Mouse (Mus musculus) brown adipose tissue, adult 24 weeks (tissue): Measurements from ENCODE around the gene H2al1i. TPM values are rescaled to one million over a fixed set of nuclear protein-coding genes. Genes with fewer than 3 reads are reported as not detected.
"Not testable (repeated sequence)": the region's sequence is repeated elsewhere in the genome, so short reads cannot be mapped to it uniquely, and the experiment has no call there.

Experiments
- H3K27ac ChIP-seq: fragments of 200-500 bp; replicated peaks from 2 replicates; pipeline ENCODE4 v1.5.1; 2012; ENCODE audit warnings: low read depth, mild to moderate bottlenecking, low read length
- H3K4me1 ChIP-seq: fragments of 200-500 bp; 2 replicates; pipeline ENCODE4 v1.6.1; 2012; ENCODE audit warnings: low read length, mixed read lengths; ENCODE audit not compliant: control insufficient read depth, insufficient read depth, insufficient read length
- H3K4me3 ChIP-seq: fragments of 200-500 bp; 2 replicates; pipeline ENCODE4 v1.5.1; 2012; ENCODE audit warnings: low read depth, mild to moderate bottlenecking, low read length, moderate library complexity; ENCODE audit not compliant: insufficient read depth
- polyA plus RNA-seq: library from polyadenylated mRNA; stranded (reverse); fragments of >200 nt; gene quantifications from 2 replicates; pipeline ENCODE4 v1.2.4, GENCODE M21; 2012; ENCODE audit not compliant: missing spikeins, insufficient read depth, insufficient read length

H2al1i gene
- polyA plus RNA-seq = not detected in 2 replicates

DNA sequence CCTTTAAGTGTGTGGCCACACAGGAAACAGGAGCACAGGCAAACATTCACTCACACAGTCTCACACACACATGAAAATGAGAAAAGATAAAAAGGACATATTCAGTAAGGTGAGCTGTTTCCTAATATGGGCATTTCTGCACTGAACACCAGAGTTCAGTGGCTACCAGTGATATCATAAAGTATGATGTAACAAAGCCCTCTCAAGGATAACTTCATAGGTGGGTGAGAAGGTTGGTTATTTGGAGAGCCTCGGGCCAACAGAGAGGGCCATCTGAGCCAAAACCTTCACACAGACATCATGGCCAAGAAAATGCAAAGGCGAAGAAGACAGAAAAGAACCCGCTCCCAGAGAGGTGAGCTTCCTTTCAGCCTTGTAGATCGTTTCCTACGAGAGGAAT, at the start of gene H2al1i:
TSS of gene H2al1i (plus strand) at position 301 of the 400 bp plus-strand sequence.
- H3K4me1 ChIP-seq, H3K27ac ChIP-seq, H3K4me3 ChIP-seq: not testable (repeated sequence)

DNA sequence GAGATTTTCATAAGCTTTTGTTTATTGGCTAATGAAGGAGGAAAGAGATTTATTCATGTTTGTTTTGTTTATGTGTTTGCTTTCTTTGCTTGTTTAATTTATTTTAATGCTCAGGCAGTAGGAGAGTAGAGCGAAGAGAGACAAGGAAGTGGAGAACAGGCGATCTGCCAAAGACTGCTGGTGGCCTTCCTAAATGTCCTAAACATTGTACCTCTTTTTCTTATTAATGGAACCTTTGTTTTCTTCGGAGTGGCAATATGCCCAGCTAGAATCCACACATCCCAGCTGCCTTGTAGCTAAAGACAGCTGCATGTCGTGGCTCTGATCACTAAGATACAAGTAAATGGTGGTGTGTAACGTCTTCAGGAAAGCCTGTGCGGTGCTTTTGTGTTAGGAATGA, 47.4 kb upstream of the H2al1i start:
- Histone ChIP-seq H3K4me1 (no peaks in the 10 kb centered on the region), H3K27ac (no peak overlapping the region), H3K4me3 (no peak overlapping the region)

DNA sequence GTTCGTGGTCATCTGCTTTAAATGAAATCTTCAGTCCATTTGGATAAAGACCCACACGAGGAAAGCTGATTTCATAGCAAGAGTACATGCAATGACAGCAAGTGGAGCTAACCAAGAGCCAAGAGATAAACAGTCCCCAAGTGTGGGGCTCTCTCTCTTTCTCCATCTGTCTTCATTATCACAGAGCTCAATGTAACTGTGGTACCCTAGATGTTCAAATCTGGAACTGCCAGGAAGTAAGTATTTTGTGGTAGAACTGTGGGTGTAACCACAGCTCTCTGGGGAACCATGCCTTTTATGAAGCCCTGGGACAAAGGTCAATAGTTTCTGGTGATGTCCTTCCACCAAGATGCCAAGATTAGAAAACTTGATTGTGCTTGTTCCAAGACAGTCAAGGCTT, 43.7 kb upstream of the H2al1i start:
- no peak overlapping the region for H3K4me3 ChIP-seq
- H3K27ac ChIP-seq = no peak overlapping the region
- H3K4me1 ChIP-seq = no peaks in the 10 kb centered on the region

DNA sequence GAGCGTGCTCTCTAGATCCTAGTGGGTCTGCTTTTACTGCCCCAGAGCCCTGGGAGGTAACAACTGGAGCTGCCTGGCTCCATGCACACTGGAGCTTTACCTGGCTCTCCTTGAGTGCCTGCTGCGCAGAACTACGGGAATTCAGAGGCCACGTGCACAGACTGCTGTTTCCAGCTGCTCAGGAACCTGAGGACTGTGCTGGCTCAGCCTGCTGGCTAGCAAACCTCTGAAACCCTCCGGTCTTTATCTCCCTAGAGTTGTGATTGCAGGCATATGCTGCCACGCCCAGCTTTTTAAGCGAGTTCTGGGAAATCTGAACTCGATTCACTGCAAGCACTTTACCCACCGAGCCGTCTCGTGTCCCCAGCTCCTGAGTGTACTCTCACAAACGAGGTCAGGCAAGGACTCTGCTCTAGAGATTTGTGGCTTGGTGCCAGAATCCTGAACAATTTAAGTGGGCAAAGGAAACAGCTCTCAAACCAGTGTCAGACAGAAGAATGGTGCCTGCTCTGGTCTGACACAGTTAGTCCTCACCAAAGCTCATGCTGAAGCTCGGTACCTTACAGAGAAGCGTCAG, 36.1 kb upstream of the H2al1i start:
- Histone ChIP-seq H3K4me3 (no peak overlapping the region), H3K4me1 (no peaks in the 10 kb centered on the region), H3K27ac (no peak overlapping the region)

DNA sequence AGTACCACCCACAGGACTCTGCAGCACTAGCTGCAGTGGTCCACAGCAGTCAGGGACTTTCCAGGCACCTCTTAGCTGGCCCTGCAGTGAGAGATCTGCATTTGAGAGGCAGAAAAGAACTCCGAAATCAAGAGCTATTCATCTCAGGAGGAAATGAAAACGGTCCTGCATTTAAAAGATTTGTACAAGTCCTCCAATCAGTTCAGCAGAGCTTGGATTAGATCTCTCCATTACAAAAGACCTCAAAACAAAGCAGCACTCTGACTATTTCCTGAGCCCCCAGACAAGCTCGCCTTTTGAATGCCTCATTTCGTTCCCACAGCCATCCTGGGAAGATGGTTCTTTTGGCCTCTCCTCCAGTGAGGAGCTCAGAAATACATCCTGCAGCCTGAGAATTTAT, 35.2 kb upstream of the H2al1i start:
- H3K27ac ChIP-seq = no peak overlapping the region
- no peak overlapping the region for H3K4me3 ChIP-seq
- H3K4me1 ChIP-seq = no peaks in the 10 kb centered on the region

DNA sequence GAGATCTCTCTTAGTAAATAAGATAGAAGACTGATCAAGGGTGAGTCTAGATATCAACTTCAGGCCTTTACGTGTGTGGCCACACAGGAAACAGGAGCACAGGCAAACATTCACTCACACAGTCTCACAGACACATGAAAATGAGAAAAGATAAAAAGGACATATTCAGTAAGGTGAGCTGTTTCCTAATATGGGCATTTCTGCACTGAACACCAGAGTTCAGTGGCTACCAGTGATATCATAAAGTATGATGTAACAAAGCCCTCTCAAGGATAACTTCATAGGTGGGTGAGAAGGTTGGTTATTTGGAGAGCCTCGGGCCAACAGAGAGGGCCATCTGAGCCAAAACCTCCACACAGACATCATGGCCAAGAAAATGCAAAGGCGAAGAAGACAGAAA, 25.5 kb upstream of the H2al1i start, which contains the start of gene H2al1a:
TSS of gene H2al1a (plus strand) at position 301 of the 400 bp plus-strand sequence.
- not testable (repeated sequence) for H3K4me3 ChIP-seq, H3K27ac ChIP-seq, H3K4me1 ChIP-seq

DNA sequence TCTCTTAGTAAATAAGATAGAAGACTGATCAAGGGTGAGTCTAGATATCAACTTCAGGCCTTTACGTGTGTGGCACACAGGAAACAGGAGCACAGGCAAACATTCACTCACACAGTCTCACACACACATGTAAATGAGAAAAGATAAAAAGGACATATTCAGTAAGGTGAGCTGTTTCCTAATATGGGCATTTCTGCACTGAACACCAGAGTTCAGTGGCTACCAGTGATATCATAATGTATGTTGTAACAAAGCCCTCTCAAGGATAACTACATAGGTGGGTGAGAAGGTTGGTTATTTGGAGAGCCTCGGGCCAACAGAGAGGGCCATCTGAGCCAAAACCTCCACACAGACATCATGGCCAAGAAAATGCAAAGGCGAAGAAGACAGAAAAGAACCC, 22.3 kb upstream of the H2al1i start, which contains the start of gene H2al1b:
TSS of gene H2al1b (plus strand) at position 301 of the 400 bp plus-strand sequence.
- H3K27ac ChIP-seq, H3K4me3 ChIP-seq: not testable (repeated sequence)

DNA sequence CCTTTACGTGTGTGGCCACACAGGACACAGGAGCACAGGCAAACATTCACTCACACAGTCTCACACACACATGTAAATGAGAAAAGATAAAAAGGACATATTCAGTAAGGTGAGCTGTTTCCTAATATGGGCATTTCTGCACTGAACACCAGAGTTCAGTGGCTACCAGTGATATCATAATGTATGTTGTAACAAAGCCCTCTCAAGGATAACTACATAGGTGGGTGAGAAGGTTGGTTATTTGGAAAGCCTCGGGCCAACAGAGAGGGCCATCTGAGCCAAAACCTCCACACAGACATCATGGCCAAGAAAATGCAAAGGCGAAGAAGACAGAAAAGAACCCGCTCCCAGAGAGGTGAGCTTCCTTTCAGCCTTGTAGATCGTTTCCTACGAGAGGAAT, 19.1 kb upstream of the H2al1i start, which contains the start of gene H2al1c:
TSS of gene H2al1c (plus strand) at position 301 of the 400 bp plus-strand sequence.
- H3K4me1 ChIP-seq, H3K27ac ChIP-seq, H3K4me3 ChIP-seq: not testable (repeated sequence)

More for the DNA sequence above, 22.3 kb upstream of the H2al1i start, which contains the start of gene H2al1b:
- not testable (repeated sequence) for H3K4me1 ChIP-seq

DNA sequence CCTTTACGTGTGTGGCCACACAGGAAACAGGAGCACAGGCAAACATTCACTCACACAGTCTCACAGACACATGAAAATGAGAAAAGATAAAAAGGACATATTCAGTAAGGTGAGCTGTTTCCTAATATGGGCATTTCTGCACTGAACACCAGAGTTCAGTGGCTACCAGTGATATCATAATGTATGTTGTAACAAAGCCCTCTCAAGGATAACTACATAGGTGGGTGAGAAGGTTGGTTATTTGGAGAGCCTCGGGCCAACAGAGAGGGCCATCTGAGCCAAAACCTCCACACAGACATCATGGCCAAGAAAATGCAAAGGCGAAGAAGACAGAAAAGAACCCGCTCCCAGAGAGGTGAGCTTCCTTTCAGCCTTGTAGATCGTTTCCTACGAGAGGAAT, 15.9 kb upstream of the H2al1i start, which contains the start of gene H2al1d:
TSS of gene H2al1d (plus strand) at position 301 of the 400 bp plus-strand sequence.
- H3K4me1 ChIP-seq, H3K4me3 ChIP-seq, H3K27ac ChIP-seq: not testable (repeated sequence)

DNA sequence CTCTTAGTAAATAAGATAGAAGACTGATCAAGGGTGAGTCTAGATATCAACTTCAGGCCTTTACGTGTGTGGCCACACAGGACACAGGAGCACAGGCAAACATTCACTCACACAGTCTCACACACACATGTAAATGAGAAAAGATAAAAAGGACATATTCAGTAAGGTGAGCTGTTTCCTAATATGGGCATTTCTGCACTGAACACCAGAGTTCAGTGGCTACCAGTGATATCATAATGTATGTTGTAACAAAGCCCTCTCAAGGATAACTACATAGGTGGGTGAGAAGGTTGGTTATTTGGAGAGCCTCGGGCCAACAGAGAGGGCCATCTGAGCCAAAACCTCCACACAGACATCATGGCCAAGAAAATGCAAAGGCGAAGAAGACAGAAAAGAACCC, 12.8 kb upstream of the H2al1i start, which contains the start of gene H2al1e:
TSS of gene H2al1e (plus strand) at position 301 of the 400 bp plus-strand sequence.
- H3K27ac ChIP-seq, H3K4me3 ChIP-seq, H3K4me1 ChIP-seq: not testable (repeated sequence)

DNA sequence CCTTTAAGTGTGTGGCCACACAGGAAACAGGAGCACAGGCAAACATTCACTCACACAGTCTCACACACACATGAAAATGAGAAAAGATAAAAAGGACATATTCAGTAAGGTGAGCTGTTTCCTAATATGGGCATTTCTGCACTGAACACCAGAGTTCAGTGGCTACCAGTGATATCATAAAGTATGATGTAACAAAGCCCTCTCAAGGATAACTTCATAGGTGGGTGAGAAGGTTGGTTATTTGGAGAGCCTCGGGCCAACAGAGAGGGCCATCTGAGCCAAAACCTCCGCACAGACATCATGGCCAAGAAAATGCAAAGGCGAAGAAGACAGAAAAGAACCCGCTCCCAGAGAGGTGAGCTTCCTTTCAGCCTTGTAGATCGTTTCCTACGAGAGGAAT, 9.6 kb upstream of the H2al1i start, which contains the start of gene H2al1f:
TSS of gene H2al1f (plus strand) at position 301 of the 400 bp plus-strand sequence.
- not testable (repeated sequence) for H3K4me1 ChIP-seq, H3K4me3 ChIP-seq, H3K27ac ChIP-seq

DNA sequence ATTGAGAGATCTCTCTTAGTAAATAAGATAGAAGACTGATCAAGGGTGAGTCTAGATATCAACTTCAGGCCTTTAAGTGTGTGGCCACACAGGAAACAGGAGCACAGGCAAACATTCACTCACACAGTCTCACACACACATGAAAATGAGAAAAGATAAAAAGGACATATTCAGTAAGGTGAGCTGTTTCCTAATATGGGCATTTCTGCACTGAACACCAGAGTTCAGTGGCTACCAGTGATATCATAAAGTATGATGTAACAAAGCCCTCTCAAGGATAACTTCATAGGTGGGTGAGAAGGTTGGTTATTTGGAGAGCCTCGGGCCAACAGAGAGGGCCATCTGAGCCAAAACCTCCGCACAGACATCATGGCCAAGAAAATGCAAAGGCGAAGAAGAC, 6.5 kb upstream of the H2al1i start, which contains the start of gene H2al1g:
TSS of gene H2al1g (plus strand) at position 301 of the 400 bp plus-strand sequence.
- not testable (repeated sequence) for H3K27ac ChIP-seq, H3K4me1 ChIP-seq, H3K4me3 ChIP-seq

DNA sequence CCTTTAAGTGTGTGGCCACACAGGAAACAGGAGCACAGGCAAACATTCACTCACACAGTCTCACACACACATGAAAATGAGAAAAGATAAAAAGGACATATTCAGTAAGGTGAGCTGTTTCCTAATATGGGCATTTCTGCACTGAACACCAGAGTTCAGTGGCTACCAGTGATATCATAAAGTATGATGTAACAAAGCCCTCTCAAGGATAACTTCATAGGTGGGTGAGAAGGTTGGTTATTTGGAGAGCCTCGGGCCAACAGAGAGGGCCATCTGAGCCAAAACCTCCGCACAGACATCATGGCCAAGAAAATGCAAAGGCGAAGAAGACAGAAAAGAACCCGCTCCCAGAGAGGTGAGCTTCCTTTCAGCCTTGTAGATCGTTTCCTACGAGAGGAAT, 3.3 kb upstream of the H2al1i start, which contains the start of gene H2al1h:
TSS of gene H2al1h (plus strand) at position 301 of the 400 bp plus-strand sequence.
- H3K27ac ChIP-seq, H3K4me3 ChIP-seq, H3K4me1 ChIP-seq: not testable (repeated sequence)

DNA sequence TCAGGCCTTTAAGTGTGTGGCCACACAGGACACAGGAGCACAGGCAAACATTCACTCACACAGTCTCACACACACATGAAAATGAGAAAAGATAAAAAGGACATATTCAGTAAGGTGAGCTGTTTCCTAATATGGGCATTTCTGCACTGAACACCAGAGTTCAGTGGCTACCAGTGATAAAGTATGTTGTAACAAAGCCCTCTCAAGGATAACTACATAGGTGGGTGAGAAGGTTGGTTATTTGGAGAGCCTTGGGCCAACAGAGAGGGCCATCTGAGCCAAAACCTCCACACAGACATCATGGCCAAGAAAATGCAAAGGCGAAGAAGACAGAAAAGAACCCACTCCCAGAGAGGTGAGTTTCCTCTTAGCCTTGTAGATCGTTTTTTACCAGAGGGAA, 3.1 kb downstream of the H2al1i start, which contains the start of gene H2al1j:
TSS of gene H2al1j (plus strand) at position 301 of the 400 bp plus-strand sequence.
- not testable (repeated sequence) for H3K4me3 ChIP-seq, H3K4me1 ChIP-seq, H3K27ac ChIP-seq

DNA sequence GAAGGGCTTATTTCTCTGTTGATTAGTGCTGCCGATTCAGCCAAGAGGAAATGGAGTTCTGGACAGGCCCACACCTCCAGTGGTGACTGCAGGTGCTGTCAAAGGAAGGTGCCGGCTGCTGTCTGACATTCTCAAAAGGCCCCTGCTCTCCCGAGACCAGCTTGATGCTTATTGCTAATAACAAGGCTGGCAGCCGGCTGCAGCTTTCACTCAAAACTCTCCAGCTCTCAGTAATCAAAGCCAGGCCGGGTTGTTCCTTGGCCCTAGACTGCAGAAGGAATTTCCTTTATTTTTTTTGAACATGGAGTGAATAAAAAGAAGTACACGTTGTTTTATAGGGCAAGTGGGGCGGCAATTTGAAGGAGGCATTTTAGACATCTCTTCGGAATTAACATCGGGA, 21.3 kb downstream of the H2al1i start:
- H3K27ac ChIP-seq = no peak overlapping the region
- H3K4me3 ChIP-seq = no peak overlapping the region
- H3K4me1 ChIP-seq = no peaks in the 10 kb centered on the region

DNA sequence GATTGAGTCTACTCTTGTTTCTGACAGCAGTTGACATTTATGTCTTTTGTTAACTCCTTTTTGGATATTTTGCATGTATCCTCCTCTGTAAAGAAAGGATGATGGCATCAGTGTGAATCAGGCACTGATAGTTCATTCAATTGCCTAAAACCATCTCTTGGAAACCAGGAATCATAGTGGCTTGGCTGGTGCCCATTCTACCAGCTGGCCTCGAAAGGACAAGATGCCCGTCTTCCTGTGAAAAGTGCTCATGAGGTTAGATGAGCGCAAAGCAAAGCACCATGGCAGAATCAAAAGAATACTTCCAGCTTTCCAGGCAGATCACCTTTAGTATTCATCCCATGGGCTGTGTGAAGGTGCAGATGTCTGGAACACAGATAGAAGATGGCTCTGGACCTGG, 22.3 kb downstream of the H2al1i start:
- no peaks in the 10 kb centered on the region for H3K4me1 ChIP-seq
- no peak overlapping the region for H3K4me3 ChIP-seq
- no peak overlapping the region for H3K27ac ChIP-seq
